Mouse (Mus musculus): ENCODE data around the gene Hist1h4f. TPM values are rescaled to one million over a fixed set of nuclear protein-coding genes. Genes with fewer than 3 reads are reported as not detected.
A peak's percentile ranks its signal among the peaks of the same experiment; 100 is the strongest.
"Not testable (repeated sequence)": the region's sequence is repeated elsewhere in the genome, so short reads cannot be mapped to it uniquely, and the experiment has no call there.

Gene Hist1h4f
- total RNA-seq, 2 experiments from 2014 or later, result 148 to 159 TPM

GRCm38 (mm10) chr13:23561883-23562659 is 10.6 kb upstream of the Hist1h4f start, which contains the start of gene Hist1h3e:
TSS of gene Hist1h3e (minus strand) at chr13:23562369.
- intact Hi-C loops (cut with DNase I), result not testable (repeated sequence)
- DNase-seq (ENCODE audit: extremely low spot score in 1 of 2, low spot score in 2 of 2), result peak; percentile 95 to 98

GRCm38 (mm10) chr13:23561531-23561882 is 10.1 kb upstream of the Hist1h4f start:
- DNase-seq (ENCODE audit: extremely low spot score in 1 of 2, low spot score in 2 of 2); intact Hi-C loops (cut with DNase I): not testable (repeated sequence)

GRCm38 (mm10) chr13:23560699-23561098 is 9.3 kb upstream of the Hist1h4f start:
- intact Hi-C loops (cut with DNase I); DNase-seq (ENCODE audit: extremely low spot score in 1 of 2, low spot score in 2 of 2): not testable (repeated sequence)

- intact Hi-C loops (cut with DNase I), result loop anchor here (10.0 kb wide), 1 partner anchor 198 kb away; the partner anchor contains the start of genes Hist1h2ab, Hist1h3b and Hist1h4b
- no peak for DNase-seq (ENCODE audit: extremely low spot score in 1 of 2, low spot score in 2 of 2)
Measured at GRCm38 (mm10) chr13:23556906-23557305, 5.5 kb upstream of the Hist1h4f start.

GRCm38 (mm10) chr13:23555839-23556416 is 4.5 kb upstream of the Hist1h4f start:
- intact Hi-C loops (cut with DNase I), result loop anchor here (10.0 kb wide), 1 partner anchor 199 kb away; the partner anchor contains the start of genes Hist1h2ab, Hist1h3b and Hist1h4b
- peak; percentile 61 to 90 for DNase-seq (ENCODE audit: extremely low spot score in 1 of 2, low spot score in 2 of 2)

GRCm38 (mm10) chr13:23554925-23555838 is 3.7 kb upstream of the Hist1h4f start:
- peak; percentile 77 to 80 for DNase-seq (ENCODE audit: extremely low spot score in 1 of 2, low spot score in 2 of 2)
- intact Hi-C loops (cut with DNase I), result loop anchor here (10.0 kb wide), 1 partner anchor 200 kb away; the partner anchor contains the start of genes Hist1h2ab, Hist1h3b and Hist1h4b

- intact Hi-C loops (cut with DNase I), result loop anchor here (10.0 kb wide), 1 partner anchor 200 kb away; the partner anchor contains the start of genes Hist1h2ab, Hist1h3b and Hist1h4b
Measured at GRCm38 (mm10) chr13:23554393-23554792, 2.9 kb upstream of the Hist1h4f start.

GRCm38 (mm10) chr13:23552962-23553361 is 1.5 kb upstream of the Hist1h4f start, which contains the start of gene Hist1h1d:
TSS of gene Hist1h1d (plus strand) at chr13:23553262.
- no peak for DNase-seq (ENCODE audit: extremely low spot score in 1 of 2, low spot score in 2 of 2)
- intact Hi-C loops (cut with DNase I), result loop anchor here (10.0 kb wide), 1 partner anchor 202 kb away; the partner anchor contains the start of genes Hist1h2ab, Hist1h3b and Hist1h4b

More at GRCm38 (mm10) chr13:23554393-23554792, 2.9 kb upstream of the Hist1h4f start:
- DNase-seq (ENCODE audit: extremely low spot score in 1 of 2, low spot score in 2 of 2), result no peak

GRCm38 (mm10) chr13:23551931-23552914 is 775 bp upstream of the Hist1h4f start:
- no peak for DNase-seq (ENCODE audit: extremely low spot score in 1 of 2, low spot score in 2 of 2)
- intact Hi-C loops (cut with DNase I), result loop anchor here (10.0 kb wide), 1 partner anchor 203 kb away; the partner anchor contains the start of genes Hist1h2ab, Hist1h3b and Hist1h4b

- no peak for DNase-seq (ENCODE audit: extremely low spot score in 1 of 2, low spot score in 2 of 2)
- intact Hi-C loops (cut with DNase I), result loop anchor here (10.0 kb wide), 1 partner anchor 204 kb away; the partner anchor contains the start of genes Hist1h2ab, Hist1h3b and Hist1h4b
Measured at GRCm38 (mm10) chr13:23550761-23551145, 695 bp downstream of the Hist1h4f start.

- intact Hi-C loops (cut with DNase I), result no loop called here
- DNase-seq (ENCODE audit: extremely low spot score in 1 of 2, low spot score in 2 of 2), result no peak
Measured at GRCm38 (mm10) chr13:23546694-23547093, 4.8 kb downstream of the Hist1h4f start.

GRCm38 (mm10) chr13:23544787-23545120 is 6.7 kb downstream of the Hist1h4f start:
- DNase-seq (ENCODE audit: extremely low spot score in 1 of 2, low spot score in 2 of 2); intact Hi-C loops (cut with DNase I): not testable (repeated sequence)

GRCm38 (mm10) chr13:23543965-23544786 is 7.3 kb downstream of the Hist1h4f start, which contains the start of gene Hist1h3f:
TSS of gene Hist1h3f (plus strand) at chr13:23544052.
- intact Hi-C loops (cut with DNase I), result no loop called here

GRCm38 (mm10) chr13:23542999-23543607 is 8.3 kb downstream of the Hist1h4f start, which contains the start of gene Hist1h2bh:
TSS of gene Hist1h2bh (minus strand) at chr13:23543392.
- intact Hi-C loops (cut with DNase I), result not testable (repeated sequence)
- peak; percentile 17 to 87 for DNase-seq (ENCODE audit: extremely low spot score in 1 of 2, low spot score in 2 of 2)

More at GRCm38 (mm10) chr13:23543965-23544786, 7.3 kb downstream of the Hist1h4f start, which contains the start of gene Hist1h3f:
- peak; percentile 54 to 92 for DNase-seq (ENCODE audit: extremely low spot score in 1 of 2, low spot score in 2 of 2)

- DNase-seq (ENCODE audit: extremely low spot score in 1 of 2, low spot score in 2 of 2); intact Hi-C loops (cut with DNase I): not testable (repeated sequence)
Measured at GRCm38 (mm10) chr13:23542225-23542980, 9.0 kb downstream of the Hist1h4f start.
